Mouse (Mus musculus) intestine, embryonic 14.5 days (tissue): ENCODE results near the gene Zglp1. TPM values are rescaled to one million over a fixed set of nuclear protein-coding genes. Genes with fewer than 3 reads are reported as not detected.

Experiments
- ATAC-seq: fragments of 200-750 bp; cut with Nextera tagmentation; replicated peaks from 2 replicates; pipeline ENCODE4 v1.8.0; 2017; ENCODE audit warnings: low read depth, moderate number of reproducible peaks, moderate TSS enrichment, moderate library complexity; ENCODE audit not compliant: low FRiP score, low TSS enrichment
- DNase-seq: peaks from one replicate; pipeline ENCODE4 v3.0.0-alpha.2; 2018; ENCODE audit warnings: low spot score
- H3K27ac ChIP-seq: fragments of 300-500 bp; sonication (generic); 2 replicates; pipeline ENCODE4 v1.5.1; 2014; ENCODE audit warnings: low read depth, mild to moderate bottlenecking, control low read depth
- H3K27me3 ChIP-seq: fragments of 300-500 bp; sonication (generic); replicated peaks from 2 replicates; pipeline ENCODE4 v1.6.1; 2014; ENCODE audit warnings: low read length, control low read depth; ENCODE audit not compliant: control insufficient read depth, insufficient read depth
- H3K36me3 ChIP-seq: fragments of 300-500 bp; sonication (generic); 2 replicates; pipeline ENCODE4 v1.6.1; 2014; ENCODE audit warnings: low read length, control low read depth; ENCODE audit not compliant: control insufficient read depth, insufficient read depth
- H3K4me1 ChIP-seq: fragments of 300-500 bp; sonication (generic); replicated peaks from 2 replicates; pipeline ENCODE4 v1.6.1; 2014; ENCODE audit warnings: low read length, control low read depth, mixed read lengths; ENCODE audit not compliant: control insufficient read depth, insufficient read depth
- H3K4me2 ChIP-seq: fragments of 300-500 bp; sonication (generic); 2 replicates; pipeline ENCODE4 v1.6.1; 2014; ENCODE audit warnings: low read length
- H3K4me3 ChIP-seq: fragments of 300-500 bp; sonication (generic); 2 replicates; pipeline ENCODE4 v1.5.1; 2014; ENCODE audit warnings: low read depth, low read length, control low read depth, mixed read lengths
- H3K9ac ChIP-seq: fragments of 300-500 bp; sonication (generic); 2 replicates; pipeline ENCODE4 v1.6.1; 2014; ENCODE audit warnings: mild to moderate bottlenecking, low read length
- H3K9me3 ChIP-seq: fragments of 300-500 bp; sonication (generic); 2 replicates; pipeline ENCODE4 v1.6.1; 2016; ENCODE audit warnings: low read length, control low read depth; ENCODE audit not compliant: control insufficient read depth
- WGBS: fragments of 180-500 bp; shearing (Covaris S2); extraction: QIAGEN DNeasy Blood & Tissue Kit; methylation state at CpG from one replicate; pipeline ENCODE4 v1.1.7; 2014; 5-methylcytosine and 5-hydroxymethylcytosine counted together
- microRNA counts: library from miRNA; unstranded; fragments of <30 nt; microRNA quantifications from one replicate; lab custom pipeline; 2016
- microRNA-seq: library from miRNA; unstranded; fragments of <30 nt; microRNA quantifications from one replicate; pipeline ENCODE4, GENCODE M21; 2016
- polyA plus RNA-seq: library from polyadenylated mRNA; unstranded; fragments of >200 nt; fragmentation: Nextera tagmentation; extraction: Ambion mirVana; gene quantifications from 2 replicates; pipeline ENCODE4 v1.2.1, GENCODE M21; 2014

Zglp1 gene
- polyA plus RNA-seq, 1 experiment from 2014 or later, result not detected

GRCm38 (mm10) chr9:21016331-21017176, 50.3 kb downstream of the Zglp1 start:
- DNase-seq (no peak), ATAC-seq (no peak)
- Histone ChIP-seq H3K4me1 (peaks cover 11% of the 10 kb centered on the region; the same call in 1 of the 2 replicates), H3K36me3 (no peaks in the 10 kb centered on the region), H3K27me3 (peaks cover 41% of the 10 kb centered on the region), H3K4me3 (peak overlapping the region; percentile 38), H3K9ac (no peak overlapping the region), H3K9me3 (no peaks in the 10 kb centered on the region), H3K4me2 (peak overlapping the region; percentile 64), H3K27ac (no peak overlapping the region)
- 5% methylated on average over 17 of the region's 17 CpGs for WGBS

- peaks cover 11% of the 10 kb centered on the region; the same call in 1 of the 2 replicates for H3K4me1 ChIP-seq
- ATAC-seq, result peak; percentile 76
- peak within 1 kb of the TSS; percentile 18; the same call in 1 of the 2 replicates for H3K9ac ChIP-seq
- WGBS, result 0% methylated on average over 30 of the region's 30 CpGs
- peak within 1 kb of the TSS; percentile 38 for H3K4me3 ChIP-seq
- peaks cover 41% of the 10 kb centered on the region for H3K27me3 ChIP-seq
- DNase-seq, result peak; percentile 78
- H3K9me3 ChIP-seq, result no peaks in the 10 kb centered on the region
- no peaks in the 10 kb centered on the region for H3K36me3 ChIP-seq
- peak within 1 kb of the TSS; percentile 64 for H3K4me2 ChIP-seq
- H3K27ac ChIP-seq, result peak within 1 kb of the TSS; percentile 16; the same call in 1 of the 2 replicates
Observed at GRCm38 (mm10) chr9:21015571-21016130, 51.2 kb downstream of the Zglp1 start, which contains the start of gene Icam1. Icam1 (plus strand) TSS chr9:21015985.

- peaks cover 11% of the 10 kb centered on the region; the same call in 1 of the 2 replicates for H3K4me1 ChIP-seq
- H3K9me3 ChIP-seq, result no peaks in the 10 kb centered on the region
- H3K9ac ChIP-seq, result peak overlapping the region; percentile 18; the same call in 1 of the 2 replicates
- H3K27ac ChIP-seq, result no peak overlapping the region
- peak; percentile 72 for DNase-seq
- peak; percentile 64; the same call in 1 of the 2 replicates for ATAC-seq
- peaks cover 41% of the 10 kb centered on the region for H3K27me3 ChIP-seq
- WGBS, result 3% methylated on average over 27 of the region's 29 CpGs
- peak overlapping the region; percentile 38 for H3K4me3 ChIP-seq
- peak overlapping the region; percentile 64 for H3K4me2 ChIP-seq
- no peaks in the 10 kb centered on the region for H3K36me3 ChIP-seq
Observed at GRCm38 (mm10) chr9:21014691-21015570, 52.0 kb downstream of the Zglp1 start.

MicroRNAs within 50 kb of the gene (microRNA counts, 519-probe panel; counts per million panel counts)
- 3,548 counts per million, percentile 47 among the panel's probes with 10 or more counts for microRNA mmu-miR-1900 (lab: Ali Mortazavi, UCI)

Small RNA genes within 50 kb of the gene (microRNA-seq; reads per million reads assigned to microRNA genes)
- not detected for gene Mir1900
- 0.34 reads per million for gene Mir7082

Other genes with a start within 250 kb of the Zglp1 start
- gene Rdh8, start 248.6 kb downstream of the Zglp1 start, polyA plus RNA-seq, result not detected in 2 replicates
- gene A230050P20Rik, start 198.5 kb downstream of the Zglp1 start, polyA plus RNA-seq, result 11.1 and 14.1 TPM in 2 replicates
- 8.1 and 10.0 TPM in 2 replicates for gene Angptl6, start 187.4 kb downstream of the Zglp1 start, polyA plus RNA-seq
- gene Ppan, start 178.9 kb downstream of the Zglp1 start, polyA plus RNA-seq, result 101 and 106 TPM in 2 replicates
- 314 and 315 TPM in 2 replicates for gene Eif3g, start 168.5 kb downstream of the Zglp1 start, polyA plus RNA-seq
- 65.4 and 69.9 TPM in 2 replicates for gene Dnmt1, start 107.2 kb downstream of the Zglp1 start, polyA plus RNA-seq
- gene S1pr2, start 90.3 kb downstream of the Zglp1 start, polyA plus RNA-seq, result 31.9 and 35.5 TPM in 2 replicates
- 151 and 155 TPM in 2 replicates for gene Mrpl4, start 64.4 kb downstream of the Zglp1 start, polyA plus RNA-seq
- 11.4 and 11.8 TPM in 2 replicates for gene Icam1, start 51.1 kb downstream of the Zglp1 start, polyA plus RNA-seq
- gene Icam4, start 37.7 kb downstream of the Zglp1 start, polyA plus RNA-seq, result 0.96 TPM in 1 of 2 replicates, not detected in the other
- 0.12 TPM in 2 replicates for gene Icam5, start 35.0 kb downstream of the Zglp1 start, polyA plus RNA-seq
- gene Gm49373, start 6.0 kb upstream of the Zglp1 start, polyA plus RNA-seq, result 0.20 and 0.74 TPM in 2 replicates
- 71.4 and 74.4 TPM in 2 replicates for gene Fdx1l, start 6.5 kb upstream of the Zglp1 start, polyA plus RNA-seq
- gene Gm38431, start 24.9 kb upstream of the Zglp1 start, polyA plus RNA-seq, result 2.2 and 3.7 TPM in 2 replicates
- gene Raver1, start 24.9 kb upstream of the Zglp1 start, polyA plus RNA-seq, result 84.1 and 87.5 TPM in 2 replicates
- 11.7 and 12.1 TPM in 2 replicates for gene Tyk2, start 64.2 kb upstream of the Zglp1 start, polyA plus RNA-seq
- 307 and 327 TPM in 2 replicates for gene Cdc37, start 82.9 kb upstream of the Zglp1 start, polyA plus RNA-seq
- gene Pde4a, start 98.6 kb upstream of the Zglp1 start, polyA plus RNA-seq, result 6.7 and 7.0 TPM in 2 replicates
- 41.0 and 43.0 TPM in 2 replicates for gene Keap1, start 172.3 kb upstream of the Zglp1 start, polyA plus RNA-seq
- 0.07 and 0.13 TPM in 2 replicates for gene S1pr5, start 181.3 kb upstream of the Zglp1 start, polyA plus RNA-seq
- 42.6 and 45.4 TPM in 2 replicates for gene Atg4d, start 198.2 kb upstream of the Zglp1 start, polyA plus RNA-seq
- 12.8 TPM in 2 replicates for gene Kri1, start 220.9 kb upstream of the Zglp1 start, polyA plus RNA-seq
- gene Cdkn2d, start 224.3 kb upstream of the Zglp1 start, polyA plus RNA-seq, result 43.7 and 44.8 TPM in 2 replicates
- gene Ap1m2, start 245.2 kb upstream of the Zglp1 start, polyA plus RNA-seq, result 69.6 and 75.8 TPM in 2 replicates